Mouse (Mus musculus) central nervous system, embryonic 11.5 days (tissue): ENCODE data around the gene Vmn2r-ps130. TPM values are rescaled to one million over a fixed set of nuclear protein-coding genes. Genes with fewer than 3 reads are reported as not detected.

Experiments used
- polyA plus RNA-seq: library from polyadenylated mRNA; depleted of rRNA; stranded (reverse); fragments of >200 nt; gene quantifications from 2 replicates; pipeline ENCODE4 v1.2.3, GENCODE M21; 2012; rRNA removed

The Vmn2r-ps130 gene
- polyA plus RNA-seq = not detected in 2 replicates

DNA sequence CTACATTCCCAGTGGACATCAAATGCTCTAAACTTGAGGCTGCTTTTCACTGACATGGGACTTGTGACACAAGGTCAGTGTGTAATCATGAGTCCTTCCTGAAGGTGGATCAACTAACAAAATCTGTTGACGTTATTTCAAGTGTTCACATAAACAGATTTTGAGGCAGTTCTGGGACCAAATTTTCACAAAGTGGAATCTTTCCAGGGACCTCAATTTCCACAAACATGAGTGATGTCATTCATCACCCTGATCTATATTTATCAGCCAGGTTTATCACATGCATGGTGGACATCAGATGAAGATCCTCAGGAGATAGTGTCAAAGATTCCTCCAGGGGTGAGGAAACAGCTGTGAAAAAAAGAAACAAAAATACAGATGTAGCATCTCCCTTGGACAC is at the start of gene Vmn2r-ps130:
Gene Vmn2r-ps130, plus strand, starts transcription at position 301 of the 400 bp plus-strand sequence.

Other genes with a start within 250 kb of the Vmn2r-ps130 start
- 7.5 and 15.0 TPM in 2 replicates for gene Zfp945, start 194.0 kb upstream of the Vmn2r-ps130 start, polyA plus RNA-seq
- not detected in 2 replicates for gene Vmn2r113, start 118.2 kb upstream of the Vmn2r-ps130 start, polyA plus RNA-seq
- 7.8 and 12.6 TPM in 2 replicates for gene Zfp40, start 132.1 kb downstream of the Vmn2r-ps130 start, polyA plus RNA-seq